Mouse (Mus musculus): ENCODE results near the gene Wdr74. TPM values are rescaled to one million over a fixed set of nuclear protein-coding genes. Genes with fewer than 3 reads are reported as not detected.

The Wdr74 gene
- 31.3 TPM for polyA plus RNA-seq (2014; fragmentation: Illumina TruSeq; extraction: RNeasy Lipid Tissue Mini Kit (QIAGEN cat#74804); ENCODE audit: low read depth, low replicate concordance)

DNA sequence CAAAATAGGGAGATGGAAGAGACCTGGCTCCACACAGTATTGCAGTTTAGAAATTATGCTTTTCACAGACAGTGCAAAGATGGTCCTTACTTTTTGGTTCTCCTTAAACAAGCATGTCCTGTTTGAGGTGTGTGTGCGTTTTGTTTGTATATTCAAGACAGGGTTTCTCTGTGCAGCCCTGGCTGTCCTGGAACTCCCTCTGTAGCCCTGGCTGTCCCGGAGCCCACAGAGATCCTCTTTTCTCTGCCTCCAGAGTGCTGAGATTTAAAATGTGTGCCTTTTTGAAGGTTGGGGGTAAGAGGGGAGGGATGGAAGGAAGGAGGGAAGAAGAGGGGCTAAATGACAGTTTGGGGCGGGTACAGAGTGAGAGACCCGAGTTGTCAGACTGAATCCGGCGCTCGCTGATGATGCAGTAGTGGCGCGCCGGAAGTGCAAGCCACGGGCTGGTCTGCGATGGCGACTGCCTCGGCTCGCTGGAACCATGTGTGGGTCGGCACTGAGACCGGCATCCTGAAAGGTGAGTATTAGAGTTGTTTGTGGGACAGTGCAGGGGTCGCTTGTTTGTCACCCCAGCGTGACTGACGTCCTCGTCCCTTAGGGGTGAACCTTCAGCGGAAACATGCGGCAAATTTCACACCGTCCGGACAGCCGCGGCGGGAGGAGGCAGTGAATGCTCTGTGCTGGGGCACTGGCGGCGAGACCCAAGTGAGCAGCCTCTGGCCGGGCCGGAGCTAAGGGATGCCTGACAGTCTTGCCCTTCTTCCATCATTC, at the start of gene Wdr74:
Gene Wdr74, plus strand, starts transcription at position 439 of the 771 bp plus-strand sequence.

DNA sequence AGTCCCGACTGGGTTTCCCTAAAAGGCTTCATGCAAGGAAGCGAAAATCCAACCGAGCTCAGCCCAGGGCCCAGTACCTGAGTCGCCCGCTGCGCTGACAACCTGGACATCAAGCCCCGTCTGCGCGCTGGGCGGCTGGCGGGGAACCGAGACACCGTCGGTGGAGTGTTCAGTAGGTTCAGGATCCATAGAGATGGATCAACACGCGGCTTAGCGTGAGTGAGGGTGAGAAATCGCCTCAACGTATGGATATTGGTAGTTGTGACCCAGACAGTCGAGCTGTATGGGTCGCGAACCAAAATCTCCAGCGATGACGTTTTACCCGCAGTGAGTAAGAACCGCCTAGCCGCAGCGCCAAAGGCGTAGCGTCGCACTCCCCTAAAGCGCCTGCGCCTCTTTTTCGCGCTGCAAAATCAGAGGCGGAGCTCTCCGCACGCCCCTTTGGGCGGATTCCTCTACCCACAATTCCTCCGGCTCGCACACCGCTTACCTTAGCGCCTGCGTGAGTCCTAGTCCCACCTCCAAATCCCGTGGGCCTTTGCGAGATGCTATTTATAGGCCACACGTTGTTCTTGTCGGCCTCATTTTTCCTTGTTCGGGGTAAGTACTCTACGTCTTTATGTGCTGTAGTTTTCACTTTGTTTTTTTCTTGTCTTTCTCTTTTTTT, 12.6 kb upstream of the Wdr74 start, which contains the start of gene Slc3a2:
Gene Slc3a2, minus strand, starts transcription at position 463 of the 667 bp plus-strand sequence.

DNA sequence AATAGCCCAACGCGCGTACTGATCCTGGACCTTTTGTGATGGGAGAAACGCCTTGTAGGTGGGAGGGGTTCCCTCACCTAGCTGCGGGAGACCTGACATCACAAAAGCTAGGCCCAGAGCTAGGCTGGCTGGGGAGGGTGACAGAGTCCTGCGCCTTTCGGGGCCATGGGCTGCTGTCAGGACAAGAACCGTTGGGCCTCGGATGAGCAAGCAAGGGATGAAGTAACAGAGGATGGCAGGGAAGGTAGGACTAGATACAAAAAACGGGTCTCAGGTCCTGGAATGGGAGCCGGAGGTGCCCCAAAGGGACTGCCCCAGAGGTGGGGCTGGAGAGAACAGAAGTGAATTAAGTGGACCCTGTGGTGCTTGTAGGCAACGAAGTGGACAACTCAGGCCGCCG, 5.0 kb downstream of the Wdr74 start, which contains the start of gene 1700092M07Rik:
Gene 1700092M07Rik, plus strand, starts transcription at position 116 of the 400 bp plus-strand sequence.

DNA sequence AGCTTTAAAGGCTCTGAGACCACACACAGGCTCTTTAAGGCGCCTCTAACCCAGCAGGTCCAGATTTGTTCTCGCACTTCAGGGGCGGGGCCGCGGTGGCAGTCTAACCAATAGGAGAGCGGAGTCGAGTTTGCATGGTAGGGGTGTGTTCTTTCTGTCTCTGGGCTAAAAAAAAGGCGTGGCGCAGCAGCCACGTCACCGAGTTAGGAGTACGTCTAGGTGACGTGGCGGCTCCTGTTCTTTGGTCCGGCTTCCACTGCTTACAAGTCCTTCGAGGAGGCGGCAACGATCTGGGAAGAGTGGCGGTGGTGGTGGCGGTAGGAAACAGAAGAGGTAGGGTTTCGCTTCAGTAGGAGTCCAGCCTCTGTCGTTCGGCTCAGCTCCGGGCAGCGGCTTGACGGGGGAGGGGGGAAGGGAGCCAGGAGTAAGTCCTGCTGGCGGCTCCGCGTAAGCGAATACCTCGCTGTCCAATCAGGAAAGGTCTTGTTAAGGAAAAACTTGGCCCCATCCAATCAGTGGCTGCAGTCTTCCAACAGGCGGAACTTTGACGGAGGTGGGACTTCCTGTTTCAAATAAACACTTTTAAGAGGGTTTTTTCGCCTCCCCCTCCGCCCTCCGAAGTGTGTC, 5.7 kb downstream of the Wdr74 start, which contains the start of gene Stx5a:
Gene Stx5a, plus strand, starts transcription at position 171 of the 627 bp plus-strand sequence.

DNA sequence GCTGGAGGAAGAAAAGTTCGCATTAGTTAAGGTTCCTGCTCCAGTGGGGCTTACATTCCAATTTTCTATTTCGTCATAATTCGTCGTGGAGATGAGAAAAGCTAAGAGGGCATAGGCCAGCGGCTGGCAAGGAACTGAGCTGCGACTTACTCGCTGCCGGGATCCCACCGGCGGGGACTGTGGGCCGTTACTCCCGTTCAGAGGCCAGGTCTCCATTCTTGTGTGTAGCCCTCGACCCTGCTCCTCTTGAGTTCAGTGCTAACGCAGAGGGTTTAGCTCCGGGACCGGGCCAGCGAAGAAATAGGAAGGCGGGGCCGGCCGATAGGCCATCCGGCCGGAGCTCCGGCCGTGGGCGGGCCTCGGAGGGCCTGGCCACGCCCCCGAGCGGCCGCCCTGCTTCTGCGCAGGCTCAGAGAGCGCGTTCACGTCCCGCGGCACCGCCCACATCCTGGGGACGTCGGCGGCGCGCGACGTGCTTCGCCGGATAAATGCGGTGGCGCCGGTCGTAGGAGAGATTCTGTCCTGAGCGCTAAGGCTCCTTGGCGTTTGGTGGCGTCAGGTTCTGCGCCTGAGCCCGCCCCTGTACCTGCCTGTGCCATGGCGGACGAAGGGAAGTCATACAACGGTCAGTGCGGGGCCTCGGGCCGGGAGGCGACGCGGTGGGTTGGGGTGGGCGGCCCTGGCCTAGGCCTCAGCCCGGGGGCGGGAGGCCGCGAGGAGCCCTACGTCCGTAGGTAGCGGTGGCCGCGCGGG, 21.2 kb downstream of the Wdr74 start, which contains the start of gene Nxf1:
Gene Nxf1, plus strand, starts transcription at position 439 of the 753 bp plus-strand sequence.

DNA sequence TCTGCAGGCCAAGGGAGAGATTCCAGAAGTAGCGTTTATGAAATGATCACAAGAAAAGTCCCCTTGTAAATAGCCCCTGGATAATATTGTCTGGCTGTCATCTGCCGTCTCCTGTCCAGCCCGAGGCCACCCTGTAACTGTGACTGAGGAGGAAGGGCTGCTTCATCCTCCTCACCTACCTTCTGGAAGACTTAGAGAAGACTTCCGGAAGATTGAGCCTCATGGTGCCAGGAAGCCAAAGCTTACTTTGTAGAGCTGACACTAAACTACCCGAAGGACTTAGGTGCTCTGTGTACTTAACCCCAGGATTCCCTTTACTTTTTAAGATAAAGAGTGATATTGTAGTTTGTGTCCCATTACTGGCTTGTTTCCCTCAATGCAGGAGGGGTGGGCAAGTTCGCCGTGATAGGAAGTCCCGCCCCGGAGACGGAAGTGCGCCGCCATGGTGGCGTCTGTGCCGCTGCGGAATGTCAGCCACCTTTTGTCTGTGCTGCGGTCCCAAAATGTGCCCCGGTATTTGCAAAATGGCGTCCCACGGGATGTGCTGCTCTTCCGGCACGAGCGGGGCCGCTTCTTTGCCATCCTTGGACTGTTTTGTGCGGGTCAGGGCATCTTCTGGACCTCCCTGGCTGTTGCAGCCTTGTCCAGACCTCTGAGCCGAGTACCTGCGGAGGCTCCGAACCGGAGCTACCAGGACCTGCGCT, 35.1 kb downstream of the Wdr74 start, which contains the start of gene Tmem223:
Gene Tmem223, plus strand, starts transcription at position 430 of the 704 bp plus-strand sequence.

GRCm38 (mm10) chr19:8774086-8774835, 38.6 kb downstream of the Wdr74 start, which contains the start of gene Tmem179b:
Gene Tmem179b (minus strand): TSS chr19:8774467.

GRCm38 (mm10) chr19:8786008-8786781, 50.6 kb downstream of the Wdr74 start, which contains the start of gene Taf6l:
Gene Taf6l (minus strand): TSS chr19:8786417.

Other genes starting within 250 kb of the Wdr74 start
- gene Slc22a8, start 144.6 kb upstream of the Wdr74 start, polyA plus RNA-seq (2014; fragmentation: Illumina TruSeq; extraction: RNeasy Lipid Tissue Mini Kit (QIAGEN cat#74804); ENCODE audit: low read depth, low replicate concordance) = 0.11 TPM
- not detected for gene Slc22a6, start 117.8 kb upstream of the Wdr74 start, polyA plus RNA-seq (2014; fragmentation: Illumina TruSeq; extraction: RNeasy Lipid Tissue Mini Kit (QIAGEN cat#74804); ENCODE audit: low read depth, low replicate concordance)
- 0.06 TPM for gene Chrm1, start 72.0 kb upstream of the Wdr74 start, polyA plus RNA-seq (2014; fragmentation: Illumina TruSeq; extraction: RNeasy Lipid Tissue Mini Kit (QIAGEN cat#74804); ENCODE audit: low read depth, low replicate concordance)
- gene Slc3a2, start 12.5 kb upstream of the Wdr74 start, polyA plus RNA-seq (2014; fragmentation: Illumina TruSeq; extraction: RNeasy Lipid Tissue Mini Kit (QIAGEN cat#74804); ENCODE audit: low read depth, low replicate concordance) = 327 TPM
- gene 1700092M07Rik, start 4.9 kb downstream of the Wdr74 start, polyA plus RNA-seq (2014; fragmentation: Illumina TruSeq; extraction: RNeasy Lipid Tissue Mini Kit (QIAGEN cat#74804); ENCODE audit: low read depth, low replicate concordance) = 12.2 TPM
- gene Stx5a, start 5.6 kb downstream of the Wdr74 start, polyA plus RNA-seq (2014; fragmentation: Illumina TruSeq; extraction: RNeasy Lipid Tissue Mini Kit (QIAGEN cat#74804); ENCODE audit: low read depth, low replicate concordance) = 114 TPM
- gene Nxf1, start 21.2 kb downstream of the Wdr74 start, polyA plus RNA-seq (2014; fragmentation: Illumina TruSeq; extraction: RNeasy Lipid Tissue Mini Kit (QIAGEN cat#74804); ENCODE audit: low read depth, low replicate concordance) = 150 TPM
- 77.8 TPM for gene Tmem223, start 35.2 kb downstream of the Wdr74 start, polyA plus RNA-seq (2014; fragmentation: Illumina TruSeq; extraction: RNeasy Lipid Tissue Mini Kit (QIAGEN cat#74804); ENCODE audit: low read depth, low replicate concordance)
- 54.7 TPM for gene Tmem179b, start 38.6 kb downstream of the Wdr74 start, polyA plus RNA-seq (2014; fragmentation: Illumina TruSeq; extraction: RNeasy Lipid Tissue Mini Kit (QIAGEN cat#74804); ENCODE audit: low read depth, low replicate concordance)
- 12.1 TPM for gene Taf6l, start 50.6 kb downstream of the Wdr74 start, polyA plus RNA-seq (2014; fragmentation: Illumina TruSeq; extraction: RNeasy Lipid Tissue Mini Kit (QIAGEN cat#74804); ENCODE audit: low read depth, low replicate concordance)
- gene Polr2g, start 62.8 kb downstream of the Wdr74 start, polyA plus RNA-seq (2014; fragmentation: Illumina TruSeq; extraction: RNeasy Lipid Tissue Mini Kit (QIAGEN cat#74804); ENCODE audit: low read depth, low replicate concordance) = 104 TPM
- gene Zbtb3, start 66.7 kb downstream of the Wdr74 start, polyA plus RNA-seq (2014; fragmentation: Illumina TruSeq; extraction: RNeasy Lipid Tissue Mini Kit (QIAGEN cat#74804); ENCODE audit: low read depth, low replicate concordance) = 3.0 TPM
- 29.3 TPM for gene Ttc9c, start 83.5 kb downstream of the Wdr74 start, polyA plus RNA-seq (2014; fragmentation: Illumina TruSeq; extraction: RNeasy Lipid Tissue Mini Kit (QIAGEN cat#74804); ENCODE audit: low read depth, low replicate concordance)
- gene Hnrnpul2, start 84.2 kb downstream of the Wdr74 start, polyA plus RNA-seq (2014; fragmentation: Illumina TruSeq; extraction: RNeasy Lipid Tissue Mini Kit (QIAGEN cat#74804); ENCODE audit: low read depth, low replicate concordance) = 84.2 TPM
- gene AC129217.1, start 93.9 kb downstream of the Wdr74 start, polyA plus RNA-seq (2014; fragmentation: Illumina TruSeq; extraction: RNeasy Lipid Tissue Mini Kit (QIAGEN cat#74804); ENCODE audit: low read depth, low replicate concordance) = not detected
- gene Bscl2, start 101.6 kb downstream of the Wdr74 start, polyA plus RNA-seq (2014; fragmentation: Illumina TruSeq; extraction: RNeasy Lipid Tissue Mini Kit (QIAGEN cat#74804); ENCODE audit: low read depth, low replicate concordance) = 161 TPM
- gene Gng3, start 103.4 kb downstream of the Wdr74 start, polyA plus RNA-seq (2014; fragmentation: Illumina TruSeq; extraction: RNeasy Lipid Tissue Mini Kit (QIAGEN cat#74804); ENCODE audit: low read depth, low replicate concordance) = 0.31 TPM
- gene Lrrn4cl, start 114.9 kb downstream of the Wdr74 start, polyA plus RNA-seq (2014; fragmentation: Illumina TruSeq; extraction: RNeasy Lipid Tissue Mini Kit (QIAGEN cat#74804); ENCODE audit: low read depth, low replicate concordance) = 12.1 TPM
- 150 TPM for gene Ubxn1, start 135.7 kb downstream of the Wdr74 start, polyA plus RNA-seq (2014; fragmentation: Illumina TruSeq; extraction: RNeasy Lipid Tissue Mini Kit (QIAGEN cat#74804); ENCODE audit: low read depth, low replicate concordance)
- 57.7 TPM for gene Uqcc3, start 145.1 kb downstream of the Wdr74 start, polyA plus RNA-seq (2014; fragmentation: Illumina TruSeq; extraction: RNeasy Lipid Tissue Mini Kit (QIAGEN cat#74804); ENCODE audit: low read depth, low replicate concordance)
- gene Lbhd1, start 147.9 kb downstream of the Wdr74 start, polyA plus RNA-seq (2014; fragmentation: Illumina TruSeq; extraction: RNeasy Lipid Tissue Mini Kit (QIAGEN cat#74804); ENCODE audit: low read depth, low replicate concordance) = 2.4 TPM
- not detected for gene Gm49403, start 148.1 kb downstream of the Wdr74 start, polyA plus RNA-seq (2014; fragmentation: Illumina TruSeq; extraction: RNeasy Lipid Tissue Mini Kit (QIAGEN cat#74804); ENCODE audit: low read depth, low replicate concordance)
- 60.0 TPM for gene 1810009A15Rik, start 153.0 kb downstream of the Wdr74 start, polyA plus RNA-seq (2014; fragmentation: Illumina TruSeq; extraction: RNeasy Lipid Tissue Mini Kit (QIAGEN cat#74804); ENCODE audit: low read depth, low replicate concordance)
- not detected for gene Gm49416, start 153.1 kb downstream of the Wdr74 start, polyA plus RNA-seq (2014; fragmentation: Illumina TruSeq; extraction: RNeasy Lipid Tissue Mini Kit (QIAGEN cat#74804); ENCODE audit: low read depth, low replicate concordance)
- 12.0 TPM for gene Ints5, start 157.2 kb downstream of the Wdr74 start, polyA plus RNA-seq (2014; fragmentation: Illumina TruSeq; extraction: RNeasy Lipid Tissue Mini Kit (QIAGEN cat#74804); ENCODE audit: low read depth, low replicate concordance)
- gene Ganab, start 162.2 kb downstream of the Wdr74 start, polyA plus RNA-seq (2014; fragmentation: Illumina TruSeq; extraction: RNeasy Lipid Tissue Mini Kit (QIAGEN cat#74804); ENCODE audit: low read depth, low replicate concordance) = 130 TPM
- 54.1 TPM for gene B3gat3, start 184.5 kb downstream of the Wdr74 start, polyA plus RNA-seq (2014; fragmentation: Illumina TruSeq; extraction: RNeasy Lipid Tissue Mini Kit (QIAGEN cat#74804); ENCODE audit: low read depth, low replicate concordance)
- gene Rom1, start 193.5 kb downstream of the Wdr74 start, polyA plus RNA-seq (2014; fragmentation: Illumina TruSeq; extraction: RNeasy Lipid Tissue Mini Kit (QIAGEN cat#74804); ENCODE audit: low read depth, low replicate concordance) = 6.2 TPM
- gene Eml3, start 193.7 kb downstream of the Wdr74 start, polyA plus RNA-seq (2014; fragmentation: Illumina TruSeq; extraction: RNeasy Lipid Tissue Mini Kit (QIAGEN cat#74804); ENCODE audit: low read depth, low replicate concordance) = 35.3 TPM
- gene Mta2, start 206.0 kb downstream of the Wdr74 start, polyA plus RNA-seq (2014; fragmentation: Illumina TruSeq; extraction: RNeasy Lipid Tissue Mini Kit (QIAGEN cat#74804); ENCODE audit: low read depth, low replicate concordance) = 71.9 TPM
- gene Tut1, start 218.0 kb downstream of the Wdr74 start, polyA plus RNA-seq (2014; fragmentation: Illumina TruSeq; extraction: RNeasy Lipid Tissue Mini Kit (QIAGEN cat#74804); ENCODE audit: low read depth, low replicate concordance) = 17.4 TPM
- 409 TPM for gene Eef1g, start 231.2 kb downstream of the Wdr74 start, polyA plus RNA-seq (2014; fragmentation: Illumina TruSeq; extraction: RNeasy Lipid Tissue Mini Kit (QIAGEN cat#74804); ENCODE audit: low read depth, low replicate concordance)

Data from adipose tissue, adult 10 weeks (tissue).